Mouse (Mus musculus): ENCODE data around the gene Serpina1e. TPM values are rescaled to one million over a fixed set of nuclear protein-coding genes. Genes with fewer than 3 reads are reported as not detected.

Serpina1e gene
- polyA plus RNA-seq, 1 experiment from 2014 or later, result not detected

DNA sequence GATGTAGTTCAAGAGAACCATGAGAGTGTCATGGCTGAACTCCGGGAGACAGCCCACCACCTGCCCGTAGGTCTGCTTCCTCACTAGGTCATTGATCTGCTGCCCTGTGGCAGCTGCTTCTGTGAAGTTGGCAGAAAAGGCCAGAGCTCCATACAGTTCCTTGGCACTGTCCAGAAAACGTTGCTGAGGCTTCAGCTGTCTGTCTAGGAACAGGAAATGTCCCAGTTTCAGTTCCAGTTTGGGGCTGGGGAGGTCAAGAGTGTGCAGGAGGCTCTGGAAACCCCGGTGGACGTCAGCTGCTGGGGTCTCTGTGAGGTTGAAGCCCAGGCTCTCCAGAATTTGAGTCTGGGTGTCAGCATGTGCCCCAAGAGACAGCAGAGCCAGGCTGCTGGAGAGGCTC is 27.1 kb upstream of the Serpina1e start:
- no peak for ATAC-seq (ENCODE audit: insufficient number of reproducible peaks, insufficient read depth, low FRiP score, low TSS enrichment, low read depth)
- H3K4me1 ChIP-seq, result no peaks in the 10 kb centered on the region
- H3K27me3 ChIP-seq, result no peaks in the 10 kb centered on the region; the same call in 1 of the 2 replicates
- H3K27ac ChIP-seq, result no peak overlapping the region
- H3K4me3 ChIP-seq, result no peak overlapping the region
- H3K36me3 ChIP-seq, result no peaks in the 10 kb centered on the region
- H3K4me2 ChIP-seq, result no peak overlapping the region
- 72% methylated on average over 5 of the region's 5 CpGs for WGBS
- no peak overlapping the region for H3K9ac ChIP-seq
- no peaks in the 10 kb centered on the region for H3K9me3 ChIP-seq

DNA sequence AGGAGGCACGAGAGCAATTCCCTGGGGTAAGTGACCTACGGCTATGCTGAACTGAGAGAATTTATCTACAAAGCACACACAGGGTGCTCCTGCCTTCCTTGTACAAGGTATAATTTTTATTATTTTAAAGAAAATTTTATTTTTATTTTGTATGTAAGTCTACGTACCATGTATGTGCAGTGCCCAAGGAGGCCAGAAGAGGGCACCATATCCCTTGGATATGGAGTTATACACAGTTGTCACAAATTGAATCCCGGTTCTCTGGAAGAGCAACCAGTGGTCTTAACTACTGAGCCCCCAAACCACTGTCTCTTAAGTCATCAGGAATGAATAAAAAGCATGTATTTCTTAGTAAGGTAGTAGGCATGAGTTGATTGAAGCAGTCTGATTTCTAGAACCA is 26.2 kb upstream of the Serpina1e start:
- WGBS, result 57% methylated on average over 4 of the region's 4 CpGs
- no peak overlapping the region for H3K4me2 ChIP-seq
- H3K4me3 ChIP-seq, result no peak overlapping the region
- H3K9me3 ChIP-seq, result no peaks in the 10 kb centered on the region
- no peaks in the 10 kb centered on the region; the same call in 1 of the 2 replicates for H3K27me3 ChIP-seq
- H3K36me3 ChIP-seq, result no peaks in the 10 kb centered on the region
- H3K9ac ChIP-seq, result no peak overlapping the region
- H3K27ac ChIP-seq, result no peak overlapping the region
- H3K4me1 ChIP-seq, result no peaks in the 10 kb centered on the region
- ATAC-seq (ENCODE audit: insufficient number of reproducible peaks, insufficient read depth, low FRiP score, low TSS enrichment, low read depth), result no peak

DNA sequence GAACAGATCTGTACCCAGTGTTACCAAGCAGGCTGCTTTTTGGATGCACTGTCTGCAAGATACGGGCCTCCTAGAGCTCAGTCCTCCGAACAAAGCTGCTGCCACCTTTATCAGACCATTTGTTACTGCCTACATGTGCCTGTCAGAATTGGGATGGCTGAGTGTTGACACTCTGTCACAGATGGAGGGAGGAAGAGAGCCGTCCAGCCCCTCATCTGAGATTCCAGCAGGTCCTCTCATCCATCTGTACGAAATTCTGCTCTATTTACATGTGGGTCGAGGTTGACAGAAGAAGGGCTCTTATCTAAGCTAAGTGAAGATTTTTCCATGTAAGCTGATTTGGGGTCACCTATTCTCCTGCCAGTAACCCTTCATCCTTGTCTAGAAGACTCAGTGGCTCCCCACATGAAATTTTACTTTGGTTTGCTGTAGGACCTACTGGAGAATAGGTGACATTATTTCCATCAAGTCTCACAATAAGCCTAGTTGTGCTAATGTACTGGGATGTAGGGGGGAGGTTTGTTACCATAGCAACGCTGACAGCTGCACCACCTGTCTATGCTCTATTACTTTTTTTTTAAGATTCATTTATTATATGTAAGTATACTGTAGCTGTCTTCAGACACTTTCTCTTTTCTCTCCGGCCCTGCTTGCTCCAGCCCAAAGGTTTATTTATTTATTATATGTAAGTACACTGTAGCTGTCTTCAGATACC is 23.0 kb upstream of the Serpina1e start:
- H3K36me3 ChIP-seq, result no peaks in the 10 kb centered on the region
- H3K4me3 ChIP-seq, result no peak overlapping the region
- ATAC-seq (ENCODE audit: insufficient number of reproducible peaks, insufficient read depth, low FRiP score, low TSS enrichment, low read depth), result no peak
- WGBS, result 81% methylated on average over 7 of the region's 7 CpGs
- no peaks in the 10 kb centered on the region for H3K4me1 ChIP-seq
- H3K9ac ChIP-seq, result no peak overlapping the region
- no peak overlapping the region for H3K4me2 ChIP-seq
- no peaks in the 10 kb centered on the region for H3K9me3 ChIP-seq
- H3K27me3 ChIP-seq, result no peaks in the 10 kb centered on the region
- H3K27ac ChIP-seq, result no peak overlapping the region

DNA sequence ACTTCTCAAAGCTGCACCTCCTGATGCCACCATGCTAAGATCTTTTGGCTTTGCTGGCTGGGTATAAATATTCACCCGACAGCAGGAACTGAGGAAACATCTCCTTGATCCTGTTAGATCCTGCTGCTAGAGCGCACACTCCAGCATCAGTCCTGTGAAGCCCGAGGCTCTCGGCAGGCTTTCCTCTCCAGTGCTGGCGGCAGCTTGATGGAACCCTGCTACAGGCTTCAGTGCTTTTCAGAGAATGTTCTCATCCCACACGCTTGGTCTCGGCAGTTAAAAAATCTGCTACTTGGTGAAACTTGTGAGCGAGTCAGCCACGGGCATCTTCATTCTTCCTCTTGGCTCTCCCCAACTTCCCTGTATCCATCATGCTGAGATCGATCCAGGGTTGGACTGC is 19.5 kb upstream of the Serpina1e start:
- no peak overlapping the region for H3K4me3 ChIP-seq
- no peak overlapping the region for H3K9ac ChIP-seq
- no peaks in the 10 kb centered on the region for H3K36me3 ChIP-seq
- no peaks in the 10 kb centered on the region for H3K4me1 ChIP-seq
- H3K27me3 ChIP-seq, result no peaks in the 10 kb centered on the region
- WGBS, result 87% methylated on average over 10 of the region's 10 CpGs
- ATAC-seq (ENCODE audit: insufficient number of reproducible peaks, insufficient read depth, low FRiP score, low TSS enrichment, low read depth), result no peak
- no peak overlapping the region for H3K27ac ChIP-seq
- H3K4me2 ChIP-seq, result no peak overlapping the region
- no peaks in the 10 kb centered on the region for H3K9me3 ChIP-seq

DNA sequence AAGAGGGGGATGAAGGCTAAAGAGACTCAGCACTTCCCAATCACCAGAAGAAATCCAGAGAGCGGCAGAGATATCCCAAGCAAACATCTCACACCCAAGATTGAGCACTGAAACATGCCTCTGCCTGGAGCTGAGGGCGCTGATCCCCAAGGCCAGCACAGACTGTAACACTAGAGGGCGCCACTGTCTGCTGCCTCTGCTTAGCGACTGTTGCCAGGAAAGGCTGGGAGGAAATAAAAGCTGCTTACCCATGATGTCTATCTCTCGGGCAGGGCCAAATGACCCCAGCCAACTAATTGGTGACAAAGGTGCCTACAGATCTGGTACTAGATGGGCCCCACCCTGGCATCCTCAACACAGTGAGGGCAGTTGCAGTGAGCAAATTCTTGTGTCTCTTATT is 19.1 kb upstream of the Serpina1e start:
- Histone ChIP-seq H3K4me3 (no peak overlapping the region), H3K27ac (no peak overlapping the region), H3K9ac (no peak overlapping the region), H3K9me3 (no peaks in the 10 kb centered on the region), H3K27me3 (no peaks in the 10 kb centered on the region), H3K36me3 (no peaks in the 10 kb centered on the region), H3K4me1 (no peaks in the 10 kb centered on the region), H3K4me2 (no peak overlapping the region)
- 33% methylated on average over 5 of the region's 5 CpGs for WGBS
- no peak for ATAC-seq (ENCODE audit: insufficient number of reproducible peaks, insufficient read depth, low FRiP score, low TSS enrichment, low read depth)

DNA sequence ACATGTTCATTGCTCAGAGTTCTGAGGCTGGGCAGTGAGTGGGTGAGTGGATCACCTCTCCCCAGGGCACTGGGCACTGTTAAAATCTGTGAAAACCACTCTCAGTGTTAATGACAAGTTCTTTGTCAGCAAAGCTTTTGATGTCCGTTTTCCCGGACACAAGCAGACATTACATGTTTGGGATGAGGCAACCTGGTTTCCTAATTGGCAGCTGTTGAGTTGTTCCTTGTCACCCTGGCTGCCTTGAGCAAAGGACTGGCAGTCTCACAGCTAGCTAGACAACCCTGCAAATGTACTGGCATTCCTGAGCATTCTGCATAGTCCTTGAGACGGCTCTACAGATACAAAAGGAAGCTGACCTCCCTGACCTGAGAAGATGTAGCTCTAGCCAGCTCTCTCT is 18.3 kb upstream of the Serpina1e start:
- H3K4me2 ChIP-seq, result no peak overlapping the region
- H3K27ac ChIP-seq, result no peak overlapping the region
- H3K36me3 ChIP-seq, result no peaks in the 10 kb centered on the region
- ATAC-seq (ENCODE audit: insufficient number of reproducible peaks, insufficient read depth, low FRiP score, low TSS enrichment, low read depth), result no peak
- H3K4me3 ChIP-seq, result no peak overlapping the region
- no peaks in the 10 kb centered on the region for H3K27me3 ChIP-seq
- no peaks in the 10 kb centered on the region for H3K9me3 ChIP-seq
- H3K4me1 ChIP-seq, result no peaks in the 10 kb centered on the region
- 69% methylated on average over 3 of the region's 3 CpGs for WGBS
- H3K9ac ChIP-seq, result no peak overlapping the region

DNA sequence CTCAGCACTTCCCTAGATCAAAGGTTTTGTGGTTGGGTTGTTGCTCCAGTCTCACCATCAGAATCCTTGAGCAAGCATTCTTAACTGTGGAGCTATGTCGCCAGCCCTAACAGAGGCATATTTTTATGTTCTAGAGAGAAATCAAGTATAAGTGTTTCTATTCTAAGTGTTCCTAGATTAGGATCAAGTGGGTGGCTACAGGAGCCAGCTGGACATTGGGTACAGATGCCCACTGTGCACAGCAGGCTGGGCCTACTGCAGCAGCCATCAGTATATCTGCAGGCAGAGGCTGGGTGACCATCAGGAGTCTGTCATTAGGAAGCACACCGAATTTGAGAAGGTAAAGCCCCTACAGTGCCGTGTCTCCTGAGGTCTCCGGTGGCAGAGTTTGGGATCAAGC is 12.3 kb upstream of the Serpina1e start:
- WGBS, result 90% methylated on average over 4 of the region's 4 CpGs

DNA sequence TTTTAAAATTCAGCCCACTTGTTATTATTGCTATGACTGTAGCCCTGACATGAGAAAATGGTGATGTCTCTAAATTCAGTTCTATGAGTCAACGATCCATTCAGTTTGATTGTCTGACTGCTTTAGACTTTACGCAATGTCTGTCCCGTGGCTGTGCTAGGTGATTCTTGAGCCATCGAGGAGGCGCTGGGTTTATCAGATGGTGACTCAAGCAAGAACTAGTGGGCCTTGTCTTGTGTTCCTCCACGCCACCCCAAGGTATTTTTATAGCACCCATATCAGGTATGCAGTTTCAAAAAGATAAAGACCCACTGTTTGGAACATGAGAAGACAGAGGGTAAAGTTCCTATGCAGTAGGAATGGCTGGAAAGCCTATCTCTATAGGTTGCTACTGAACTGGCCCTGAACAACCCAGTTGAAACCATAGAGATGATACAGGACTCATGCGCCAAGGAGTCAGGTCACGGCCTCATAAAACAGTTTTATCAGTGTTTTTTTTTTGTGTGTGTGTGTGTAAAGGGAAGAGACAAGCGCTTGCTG is 10.9 kb upstream of the Serpina1e start:
- H3K9ac ChIP-seq, result no peak overlapping the region
- no peak overlapping the region for H3K27ac ChIP-seq
- H3K4me3 ChIP-seq, result no peak overlapping the region
- no peaks in the 10 kb centered on the region for H3K27me3 ChIP-seq
- ATAC-seq (ENCODE audit: insufficient number of reproducible peaks, insufficient read depth, low FRiP score, low TSS enrichment, low read depth), result no peak
- WGBS, result 89% methylated on average over 9 of the region's 9 CpGs
- no peaks in the 10 kb centered on the region for H3K36me3 ChIP-seq
- H3K4me1 ChIP-seq, result no peaks in the 10 kb centered on the region
- H3K4me2 ChIP-seq, result no peak overlapping the region
- no peaks in the 10 kb centered on the region for H3K9me3 ChIP-seq

More for the DNA sequence above, 12.3 kb upstream of the Serpina1e start:
- H3K9me3 ChIP-seq, result no peaks in the 10 kb centered on the region
- no peak overlapping the region for H3K9ac ChIP-seq
- H3K27me3 ChIP-seq, result no peaks in the 10 kb centered on the region
- no peak overlapping the region for H3K27ac ChIP-seq
- H3K4me3 ChIP-seq, result no peak overlapping the region
- H3K4me1 ChIP-seq, result no peaks in the 10 kb centered on the region
- H3K4me2 ChIP-seq, result no peak overlapping the region
- ATAC-seq (ENCODE audit: insufficient number of reproducible peaks, insufficient read depth, low FRiP score, low TSS enrichment, low read depth), result no peak
- no peaks in the 10 kb centered on the region for H3K36me3 ChIP-seq

DNA sequence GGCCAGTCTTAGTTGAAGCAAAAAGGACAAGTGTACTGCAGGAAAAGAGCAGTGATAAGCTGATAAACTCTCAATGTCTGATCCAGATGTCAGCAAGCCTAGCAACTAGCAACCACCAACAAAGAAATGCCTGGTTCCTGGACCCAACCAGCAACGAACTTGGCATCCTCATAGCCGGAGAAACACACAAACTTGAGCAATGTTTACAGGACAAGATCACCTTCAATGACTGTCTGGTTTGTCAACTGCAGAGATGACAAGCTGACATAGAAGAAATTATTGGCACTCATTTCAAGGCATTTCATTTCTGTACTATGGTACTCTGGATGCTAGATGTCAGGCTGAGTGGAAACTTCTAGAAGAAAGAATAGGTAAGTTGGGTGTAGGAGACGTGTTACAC is 8.0 kb upstream of the Serpina1e start:
- Histone ChIP-seq H3K27me3 (no peaks in the 10 kb centered on the region), H3K4me1 (no peaks in the 10 kb centered on the region), H3K4me3 (no peak overlapping the region), H3K9ac (no peak overlapping the region), H3K9me3 (no peaks in the 10 kb centered on the region), H3K36me3 (no peaks in the 10 kb centered on the region), H3K4me2 (no peak overlapping the region), H3K27ac (no peak overlapping the region)
- 70% methylated on average over 3 of the region's 3 CpGs for WGBS
- ATAC-seq (ENCODE audit: insufficient number of reproducible peaks, insufficient read depth, low FRiP score, low TSS enrichment, low read depth), result no peak

DNA sequence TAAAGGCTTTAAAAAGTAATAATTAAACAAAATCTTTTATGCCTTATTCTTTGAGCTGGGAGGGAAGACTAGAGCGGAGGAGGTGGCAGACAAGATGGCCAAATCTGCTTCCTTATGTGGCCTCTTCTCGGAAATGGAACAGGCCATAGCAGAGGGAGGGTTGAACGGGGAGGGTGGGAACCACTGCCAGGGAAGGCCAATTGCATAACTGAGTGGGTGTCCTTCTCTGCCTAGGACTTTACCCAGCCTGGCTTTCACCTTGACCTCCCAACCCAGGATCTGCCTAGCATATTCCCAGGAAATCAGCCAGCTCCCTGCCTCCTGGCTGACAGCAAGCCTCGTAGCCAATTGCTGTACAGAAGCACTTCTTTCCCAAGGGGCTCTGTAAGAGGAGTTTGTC is 4.5 kb upstream of the Serpina1e start:
- H3K27ac ChIP-seq, result no peak overlapping the region
- H3K9me3 ChIP-seq, result no peaks in the 10 kb centered on the region
- H3K4me1 ChIP-seq, result no peaks in the 10 kb centered on the region
- 86% methylated on average over 4 of the region's 4 CpGs for WGBS
- H3K36me3 ChIP-seq, result no peaks in the 10 kb centered on the region
- no peaks in the 10 kb centered on the region for H3K27me3 ChIP-seq
- H3K9ac ChIP-seq, result no peak overlapping the region
- no peak overlapping the region for H3K4me2 ChIP-seq
- no peak overlapping the region for H3K4me3 ChIP-seq
- ATAC-seq (ENCODE audit: insufficient number of reproducible peaks, insufficient read depth, low FRiP score, low TSS enrichment, low read depth), result no peak

DNA sequence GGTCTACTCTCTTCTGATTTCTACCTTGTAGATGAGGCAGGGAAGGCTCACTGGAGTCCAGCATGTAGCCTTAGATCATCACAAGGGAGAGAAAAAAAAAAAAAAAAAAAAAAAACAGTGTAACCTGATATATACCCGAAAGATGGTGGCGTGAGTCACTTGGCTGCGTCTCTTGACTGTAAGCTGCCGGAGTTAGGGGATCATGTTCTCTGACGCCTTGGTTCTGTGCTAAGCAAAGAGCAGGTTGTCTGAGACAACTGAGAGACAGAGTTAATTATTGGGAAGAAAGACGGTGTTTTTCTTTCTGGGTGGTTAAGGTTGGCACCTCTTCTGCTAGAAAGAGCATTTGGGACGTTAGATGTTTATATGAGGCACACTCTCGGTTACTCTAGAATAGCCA is 4.1 kb upstream of the Serpina1e start:
- WGBS, result 69% methylated on average over 8 of the region's 8 CpGs
- Histone ChIP-seq H3K9me3 (no peaks in the 10 kb centered on the region), H3K4me2 (no peak overlapping the region), H3K4me3 (no peak overlapping the region), H3K27me3 (no peaks in the 10 kb centered on the region), H3K4me1 (no peaks in the 10 kb centered on the region), H3K27ac (no peak overlapping the region), H3K9ac (no peak overlapping the region), H3K36me3 (no peaks in the 10 kb centered on the region)
- no peak for ATAC-seq (ENCODE audit: insufficient number of reproducible peaks, insufficient read depth, low FRiP score, low TSS enrichment, low read depth)

DNA sequence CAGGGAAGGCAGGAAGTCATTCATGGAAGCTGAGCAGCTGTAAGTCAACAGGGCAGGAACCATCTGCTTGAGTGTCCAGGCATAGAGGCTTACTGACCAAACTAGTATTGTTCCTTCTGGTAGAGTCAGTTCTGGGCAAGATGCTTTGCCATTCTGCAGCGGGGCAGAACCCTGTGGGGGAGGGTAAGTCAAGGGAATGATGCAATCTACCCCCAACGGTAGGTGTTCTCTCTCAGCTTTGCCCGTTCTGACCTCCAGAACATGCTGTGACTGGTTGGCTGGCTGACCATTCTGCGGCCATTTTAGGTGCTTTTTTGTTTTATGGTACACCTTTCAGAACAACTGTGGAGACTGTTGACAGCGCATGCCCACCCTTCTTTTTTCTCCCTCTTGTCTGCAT is 3.6 kb upstream of the Serpina1e start:
- no peak overlapping the region for H3K4me2 ChIP-seq
- H3K4me1 ChIP-seq, result no peaks in the 10 kb centered on the region
- no peaks in the 10 kb centered on the region for H3K36me3 ChIP-seq
- no peak for ATAC-seq (ENCODE audit: insufficient number of reproducible peaks, insufficient read depth, low FRiP score, low TSS enrichment, low read depth)
- no peak overlapping the region for H3K4me3 ChIP-seq
- no peak overlapping the region for H3K27ac ChIP-seq
- H3K9me3 ChIP-seq, result no peaks in the 10 kb centered on the region
- H3K27me3 ChIP-seq, result no peaks in the 10 kb centered on the region
- no peak overlapping the region for H3K9ac ChIP-seq
- WGBS, result 81% methylated on average over 5 of the region's 5 CpGs
